Mouse (Mus musculus): ENCODE results near the gene Rsrc1.

Gene Rsrc1

DNA sequence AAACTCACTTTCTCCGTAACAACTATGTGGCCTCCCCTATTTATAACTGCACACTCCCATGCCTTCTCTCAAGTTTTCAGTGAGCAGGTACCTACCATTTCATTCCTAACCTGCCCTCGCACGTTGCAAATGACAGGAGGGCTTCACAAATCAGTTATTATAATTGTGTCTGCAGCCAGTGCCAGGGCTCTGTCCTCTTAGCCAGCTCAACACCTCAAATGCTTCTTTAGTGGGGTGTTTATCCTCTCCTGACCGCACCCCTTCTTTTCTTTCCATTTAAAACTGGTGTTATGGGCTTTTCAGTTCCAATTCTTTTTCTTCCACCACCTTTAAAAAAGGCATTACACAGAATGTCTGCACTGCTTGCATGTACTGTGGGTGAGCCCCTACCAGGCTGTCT lies 391.0 kb downstream of the Rsrc1 start:
- DNase-seq (ENCODE audit: low spot score): no peak

DNA sequence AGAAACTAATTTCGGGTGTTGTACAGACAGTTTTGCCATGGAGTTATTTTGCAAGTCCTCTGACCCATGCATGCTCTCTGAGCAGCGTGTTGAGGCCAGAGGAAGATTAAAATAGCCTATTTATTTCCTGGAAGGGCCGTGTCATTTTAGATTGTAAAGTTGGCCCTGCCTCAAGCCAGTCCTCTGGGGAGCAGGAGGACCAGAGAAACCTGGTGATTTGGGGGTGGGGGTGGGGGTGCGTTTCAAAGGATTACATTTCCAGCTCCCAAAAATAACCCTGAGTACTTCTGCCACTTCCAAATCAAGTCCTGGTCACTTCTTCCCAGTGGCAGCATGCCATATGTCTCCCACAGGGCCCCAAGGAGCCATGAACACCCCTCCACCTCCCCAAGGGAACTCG lies 391.6 kb downstream of the Rsrc1 start:
- DNase-seq (ENCODE audit: low spot score): no peak

DNA sequence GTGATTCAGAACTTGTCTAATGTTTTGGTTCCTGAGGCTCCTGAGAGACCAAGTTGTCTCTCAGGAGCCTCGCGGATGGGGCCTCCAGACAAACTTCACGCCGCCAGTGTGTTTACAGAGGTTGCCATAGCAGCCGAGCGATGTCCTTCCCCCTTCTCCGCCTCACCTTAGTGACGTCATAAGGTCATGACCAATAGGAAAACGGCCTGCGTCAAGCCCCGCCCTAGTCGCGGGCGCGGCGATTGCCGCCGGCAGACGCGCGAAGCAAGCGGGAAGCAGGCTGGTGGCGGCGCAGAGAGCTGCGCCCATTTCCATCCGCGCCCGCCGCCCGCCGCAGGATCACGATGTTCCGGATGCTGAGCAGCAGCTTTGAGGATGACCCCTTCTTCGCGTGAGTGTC lies 392.7 kb downstream of the Rsrc1 start, which contains the start of gene Mlf1:
TSS of gene Mlf1 (plus strand) at position 226 of the 400 bp plus-strand sequence.
- DNase-seq (ENCODE audit: low spot score): peak; percentile 31

DNA sequence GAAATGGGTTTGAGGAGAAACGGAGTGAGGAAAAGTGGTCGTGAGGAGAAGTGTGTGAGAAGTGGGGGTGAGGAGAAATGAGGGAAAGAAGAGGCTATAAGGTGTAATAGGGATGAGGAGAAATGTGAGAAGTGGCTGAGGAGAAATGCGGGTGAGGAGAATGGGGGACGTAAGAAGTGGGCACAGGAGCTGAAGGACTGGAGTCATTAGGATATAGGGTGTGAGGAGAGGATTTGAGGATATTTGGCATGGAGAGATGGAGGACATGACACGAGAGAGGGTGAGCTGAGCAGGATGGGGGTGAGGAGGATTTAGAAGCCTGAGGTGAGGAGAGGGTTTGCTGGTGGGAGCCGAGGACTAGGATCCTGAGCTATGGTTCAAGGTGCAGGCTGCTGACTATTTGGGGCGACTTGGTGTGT lies 393.2 kb downstream of the Rsrc1 start:
- DNase-seq (ENCODE audit: low spot score): no peak

DNA sequence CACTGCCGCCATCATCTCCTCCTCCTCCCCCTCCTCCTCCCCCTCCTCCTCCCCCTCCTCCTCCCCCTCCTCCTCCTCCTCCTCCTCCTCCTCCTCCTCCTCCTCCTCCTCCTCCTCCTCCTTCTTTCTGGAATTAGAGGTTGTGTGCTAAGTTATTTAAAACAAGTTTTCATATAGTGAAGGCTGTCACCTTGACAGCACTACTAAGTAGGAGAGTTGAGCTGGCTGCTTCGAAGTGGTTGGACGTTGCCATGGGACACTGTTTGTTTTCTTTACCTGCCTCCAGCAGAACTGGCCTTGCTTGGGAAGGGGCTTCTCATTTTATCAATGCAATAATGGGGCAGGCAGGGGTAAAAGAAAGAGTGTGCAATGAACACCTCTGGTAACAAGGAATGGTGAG lies 393.9 kb downstream of the Rsrc1 start, which contains the start of gene Gm17402:
TSS of gene Gm17402 (minus strand) at position 101 of the 400 bp plus-strand sequence.
- no peak for DNase-seq (ENCODE audit: low spot score)

DNA sequence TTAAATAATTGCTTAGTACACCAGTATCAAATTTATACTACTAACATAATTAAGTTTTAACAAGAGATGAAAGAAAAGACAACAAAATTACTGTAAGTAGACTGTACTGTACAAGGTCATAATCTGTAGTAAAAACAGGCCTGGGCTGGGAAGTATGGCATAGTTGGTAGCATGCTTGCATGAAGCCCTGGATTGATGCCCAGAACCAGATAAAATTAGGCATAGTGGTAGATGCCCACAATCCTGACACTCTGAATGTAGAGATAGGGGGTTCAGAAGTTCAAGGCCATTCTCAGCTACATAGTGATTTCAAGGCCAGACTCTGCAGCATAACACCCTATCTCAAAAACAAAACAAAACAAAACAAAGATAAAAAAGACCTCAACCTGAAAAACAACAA lies 397.0 kb downstream of the Rsrc1 start:
- DNase-seq (ENCODE audit: low spot score): no peak

Measured in urinary bladder, postnatal 10 days (tissue).